Mouse (Mus musculus) liver, postnatal 0 days (tissue): ENCODE measurements around the gene Lrp2.

Experiments
- CTCF ChIP-seq: sonication (generic); IDR thresholded peaks from 2 replicates; pipeline ENCODE4 v1.5.1; 2016; ENCODE audit warnings: antibody characterized with exemption, low read depth
- EP300 ChIP-seq: IDR thresholded peaks from 2 replicates; pipeline ENCODE4 v1.6.1; 2016; ENCODE audit warnings: antibody characterized with exemption, low read depth, mild to moderate bottlenecking

DNA sequence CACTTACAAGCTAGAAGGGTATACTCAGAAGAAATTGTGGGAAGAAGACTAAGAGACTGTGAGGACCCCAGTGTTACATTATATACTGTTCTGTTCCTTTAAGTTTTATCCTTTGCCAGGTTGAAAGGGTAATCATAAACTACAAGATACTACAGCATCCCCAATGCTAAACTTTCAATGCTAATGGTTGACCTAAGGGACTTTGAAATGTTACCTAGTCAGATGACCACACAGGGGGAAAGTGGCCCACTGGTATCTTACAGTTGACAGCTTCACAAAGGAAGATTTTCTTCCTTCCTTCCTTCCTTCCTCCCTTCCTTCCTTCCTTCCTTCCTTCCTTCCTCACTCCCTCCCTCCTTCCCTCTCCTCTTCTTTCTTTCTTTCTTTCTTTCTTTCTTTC is 32.5 kb upstream of the Lrp2 start:
- TF ChIP-seq CTCF (no peak), EP300 (no peak)
